Mouse (Mus musculus) inflammation-experienced regulatory T-cells (primary cell): Measurements from ENCODE around the gene Slc25a30. TPM values are rescaled to one million over a fixed set of nuclear protein-coding genes. Genes with fewer than 3 reads are reported as not detected.

Experiments
- polyA plus RNA-seq, 2 experiments: library from polyadenylated mRNA; unstranded; fragments of 100-300 nt; shearing (Covaris generic); gene quantifications; one replicate each; pipeline ENCODE4 v1.2.1; 2017

Slc25a30 gene
- 10 to 100 TPM; 11.1 to 11.2 TPM for polyA plus RNA-seq

DNA sequence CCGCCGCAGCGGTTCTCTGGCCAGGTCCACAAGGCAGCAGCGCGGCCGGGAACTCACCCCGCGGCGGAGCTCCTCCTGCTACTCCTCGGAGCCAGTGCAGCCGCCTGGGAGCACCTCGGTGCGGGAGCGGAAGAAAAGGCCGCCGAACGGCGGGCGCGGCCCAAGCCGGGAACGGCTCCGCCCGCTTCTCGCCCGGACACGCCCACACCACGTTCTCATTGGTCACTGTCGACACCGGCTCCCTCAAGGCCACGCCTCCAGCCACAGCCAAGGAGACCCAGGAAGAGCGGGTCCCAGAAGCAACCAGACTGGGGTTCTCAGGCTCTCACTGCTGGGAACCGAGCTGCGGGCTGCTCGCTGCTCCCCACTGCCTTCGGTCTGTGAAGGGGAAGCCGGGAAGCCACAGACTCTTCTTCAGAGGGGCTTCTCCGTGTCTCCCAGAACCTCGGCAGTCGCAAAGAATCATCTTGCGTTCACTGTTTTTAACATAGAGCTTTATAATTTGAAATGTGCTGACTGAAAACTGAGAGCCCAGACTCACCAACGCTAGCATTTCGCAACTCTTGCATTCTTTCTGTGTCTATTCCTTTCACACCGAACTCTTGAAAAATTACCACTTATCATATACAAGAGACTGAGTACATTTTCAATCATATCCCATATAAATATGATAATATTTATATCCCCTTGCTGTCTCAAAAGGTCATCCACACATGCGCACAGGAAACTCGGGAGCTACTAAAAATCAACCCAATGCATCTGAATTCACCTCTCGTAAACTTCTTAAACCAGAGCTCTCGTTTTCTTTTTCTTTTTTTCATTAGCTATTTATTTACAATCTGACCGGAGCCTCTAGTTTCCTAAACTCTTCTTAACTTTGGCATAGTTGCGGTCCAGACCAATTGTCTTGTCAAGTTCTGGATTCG, at the start of gene Slc25a30:
Gene Slc25a30, minus strand, starts transcription at position 170 of the 926 bp plus-strand sequence.

DNA sequence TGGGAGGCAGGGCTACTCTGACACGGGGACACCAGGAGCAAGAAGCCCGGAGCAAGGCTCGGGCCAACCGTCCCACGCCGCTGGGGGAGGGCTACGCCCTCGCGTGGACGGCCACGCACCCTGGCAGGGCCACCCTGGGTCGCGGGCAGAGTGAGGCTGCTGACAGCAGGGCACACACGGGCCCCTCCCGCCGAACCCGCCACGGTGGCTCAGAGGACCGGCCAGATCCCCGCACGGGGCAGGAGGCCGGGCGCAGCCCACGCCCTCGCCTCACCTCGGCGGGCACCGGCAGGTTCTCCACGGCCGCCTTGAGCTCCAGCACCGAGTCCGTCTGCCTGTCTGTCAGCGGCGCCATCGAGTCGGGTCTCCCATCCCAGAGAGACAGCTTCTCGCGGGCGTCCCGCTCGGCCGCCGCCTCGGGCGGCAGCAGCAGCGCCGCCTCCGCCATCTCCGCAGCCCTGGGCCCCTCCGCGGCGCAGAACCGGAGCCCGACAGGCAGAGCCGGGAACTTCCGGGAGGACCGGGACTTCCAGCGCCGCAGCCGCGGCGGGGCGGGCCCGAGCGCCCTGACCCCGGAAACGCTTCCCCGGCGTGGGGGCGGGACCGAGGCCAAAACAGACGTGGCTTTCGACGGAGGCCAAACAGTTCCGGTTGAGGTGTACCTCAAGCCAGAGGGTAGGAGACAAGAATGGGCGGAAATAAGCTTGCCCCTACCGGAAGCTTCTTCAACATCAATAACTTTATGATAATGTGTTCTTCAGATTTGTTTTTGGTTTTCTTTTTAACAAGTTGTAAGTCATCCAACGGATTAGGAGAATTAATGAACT, 32.6 kb downstream of the Slc25a30 start, which contains the start of gene Cog3:
Gene Cog3, minus strand, starts transcription at position 527 of the 827 bp plus-strand sequence.

Other genes with a start within 250 kb of the Slc25a30 start
- not detected for gene Spert, start 193.9 kb downstream of the Slc25a30 start, polyA plus RNA-seq
- gene Erich6b, start 144.8 kb downstream of the Slc25a30 start, polyA plus RNA-seq, result 1 to 10 TPM in 1 of 2 experiments, under 1 TPM in 1; 0.18 to 1.8 TPM
- 10 to 100 TPM; 30.4 to 53.2 TPM for gene Cog3, start 32.5 kb downstream of the Slc25a30 start, polyA plus RNA-seq
- 1,000 to 10,000 TPM; 1,208 to 1,421 TPM for gene Tpt1, start 58.1 kb upstream of the Slc25a30 start, polyA plus RNA-seq
- 1 to 10 TPM in 1 of 2 experiments, under 1 TPM in 1; 0.43 to 2.3 TPM for gene Kctd4, start 168.0 kb upstream of the Slc25a30 start, polyA plus RNA-seq
- gene Gtf2f2, start 223.8 kb upstream of the Slc25a30 start, polyA plus RNA-seq, result 10 to 100 TPM; 33.2 to 36.7 TPM